Mouse (Mus musculus) hindbrain, embryonic 14.5 days (tissue): ENCODE results near the gene Yif1b. TPM values are rescaled to one million over a fixed set of nuclear protein-coding genes. Genes with fewer than 3 reads are reported as not detected.

Experiments used
- ATAC-seq: fragments of 200-750 bp; cut with Nextera tagmentation; 2 replicates; pipeline ENCODE4 v1.8.0; 2017; ENCODE audit warnings: moderate number of reproducible peaks, mild to moderate bottlenecking, moderate TSS enrichment, moderate library complexity; ENCODE audit not compliant: low FRiP score
- DNase-seq: peaks from one replicate; pipeline ENCODE4 v3.0.0-alpha.2; 2015; ENCODE audit warnings: low spot score
- H3K27ac ChIP-seq: fragments of 300-500 bp; sonication (generic); 2 replicates; pipeline ENCODE4 v1.5.1; 2014; ENCODE audit warnings: mild to moderate bottlenecking, moderate library complexity
- H3K27me3 ChIP-seq: fragments of 300-500 bp; sonication (generic); 2 replicates; pipeline ENCODE4 v1.6.1; 2014; ENCODE audit warnings: mild to moderate bottlenecking, low read length, mixed read lengths; ENCODE audit not compliant: control insufficient read depth, insufficient read depth
- H3K36me3 ChIP-seq: fragments of 300-500 bp; sonication (generic); replicated peaks from 2 replicates; pipeline ENCODE4 v1.6.1; 2014; ENCODE audit not compliant: control insufficient read depth, insufficient read depth
- H3K4me1 ChIP-seq: fragments of 300-500 bp; sonication (generic); replicated peaks from 2 replicates; pipeline ENCODE4 v1.6.1; 2014; ENCODE audit warnings: antibody characterized with exemption, low read length, mixed read lengths; ENCODE audit not compliant: control insufficient read depth, insufficient read depth
- H3K4me2 ChIP-seq: fragments of 300-500 bp; sonication (generic); replicated peaks from 2 replicates; pipeline ENCODE4 v1.6.1; 2014; ENCODE audit warnings: mild to moderate bottlenecking, moderate library complexity
- H3K4me3 ChIP-seq: fragments of 300-500 bp; sonication (generic); replicated peaks from 2 replicates; pipeline ENCODE4 v1.5.1; 2014; ENCODE audit warnings: mild to moderate bottlenecking, low read length
- H3K9ac ChIP-seq: fragments of 300-500 bp; sonication (generic); 2 replicates; pipeline ENCODE4 v1.6.1; 2014
- H3K9me3 ChIP-seq: fragments of 300-500 bp; sonication (generic); 2 replicates; pipeline ENCODE4 v1.6.1; 2016; ENCODE audit warnings: low read length; ENCODE audit not compliant: control insufficient read depth
- WGBS: fragments of 180-500 bp; shearing (Covaris S2); extraction: QIAGEN DNeasy Blood & Tissue Kit; methylation state at CpG from one replicate; pipeline ENCODE4 v1.1.7; 2014; 5-methylcytosine and 5-hydroxymethylcytosine counted together
- polyA plus RNA-seq: library from polyadenylated mRNA; unstranded; fragments of >200 nt; fragmentation: Nextera tagmentation; extraction: Ambion mirVana; gene quantifications from 2 replicates; pipeline ENCODE4 v1.2.1, GENCODE M21; 2014

Gene Yif1b
- polyA plus RNA-seq, 1 experiment from 2014 or later = 96.6 TPM

- WGBS = 57% methylated on average over 2 of the region's 2 CpGs
- DNase-seq (no peak), ATAC-seq (no peak)
- Histone ChIP-seq H3K36me3 (no peaks in the 10 kb centered on the region), H3K4me3 (no peak overlapping the region), H3K9me3 (0 out of 2 replicates have a peak, but pooled peaks cover 3% of the 10 kb centered on the region), H3K4me2 (peak overlapping the region; percentile 53; the same call in 1 of the 2 replicates), H3K27me3 (peaks cover 10% of the 10 kb centered on the region; the same call in 1 of the 2 replicates), H3K4me1 (0 out of 2 replicates have a peak, but pooled peaks cover 7% of the 10 kb centered on the region), H3K9ac (no peak overlapping the region), H3K27ac (no peak overlapping the region)
Observed at GRCm38 (mm10) chr7:29214236-29214635, 23.9 kb upstream of the Yif1b start.

GRCm38 (mm10) chr7:29214846-29215245 lies 23.3 kb upstream of the Yif1b start:
- WGBS = 37% methylated on average over 15 of the region's 15 CpGs
- Histone ChIP-seq H3K4me3 (no peak overlapping the region), H3K9me3 (peaks cover 8% of the 10 kb centered on the region), H3K4me2 (no peak overlapping the region), H3K36me3 (no peaks in the 10 kb centered on the region), H3K27ac (no peak overlapping the region), H3K9ac (no peak overlapping the region), H3K4me1 (0 out of 2 replicates have a peak, but pooled peaks cover 7% of the 10 kb centered on the region), H3K27me3 (peaks cover 10% of the 10 kb centered on the region; the same call in 1 of the 2 replicates)
- DNase-seq (no peak), ATAC-seq (no peak)

GRCm38 (mm10) chr7:29224756-29225394 lies 13.3 kb upstream of the Yif1b start:
- Histone ChIP-seq H3K4me2 (peak overlapping the region; percentile 34; the same call in 1 of the 2 replicates), H3K9ac (peak overlapping the region; percentile 20; the same call in 1 of the 2 replicates), H3K27me3 (no peaks in the 10 kb centered on the region), H3K9me3 (peaks cover 3% of the 10 kb centered on the region; the same call in 1 of the 2 replicates), H3K4me3 (no peak overlapping the region; the same call in 1 of the 2 replicates), H3K4me1 (peaks cover 10% of the 10 kb centered on the region), H3K27ac (no peak overlapping the region), H3K36me3 (no peaks in the 10 kb centered on the region)
- WGBS = 12% methylated on average over 16 of the region's 16 CpGs
- ATAC-seq = 0 out of 2 replicates have a peak, but pooled peaks have one; percentile 65
- DNase-seq = no peak

GRCm38 (mm10) chr7:29225520-29225919 lies 12.6 kb upstream of the Yif1b start:
- ATAC-seq (no peak), DNase-seq (no peak)
- WGBS = 73% methylated on average over 13 of the region's 13 CpGs
- H3K9ac ChIP-seq = no peak overlapping the region
- no peak overlapping the region for H3K4me3 ChIP-seq
- H3K27me3 ChIP-seq = peaks cover 5% of the 10 kb centered on the region
- H3K4me2 ChIP-seq = peak overlapping the region; percentile 34; the same call in 1 of the 2 replicates
- no peak overlapping the region for H3K27ac ChIP-seq
- H3K4me1 ChIP-seq = peaks cover 10% of the 10 kb centered on the region
- H3K36me3 ChIP-seq = no peaks in the 10 kb centered on the region
- no peaks in the 10 kb centered on the region for H3K9me3 ChIP-seq

GRCm38 (mm10) chr7:29228202-29228601 lies 9.9 kb upstream of the Yif1b start:
- H3K4me3 ChIP-seq = no peak overlapping the region
- no peaks in the 10 kb centered on the region for H3K9me3 ChIP-seq
- no peak overlapping the region for H3K9ac ChIP-seq
- H3K4me2 ChIP-seq = no peak overlapping the region
- no peaks in the 10 kb centered on the region for H3K36me3 ChIP-seq
- ATAC-seq (no peak), DNase-seq (no peak)
- peaks cover 16% of the 10 kb centered on the region for H3K4me1 ChIP-seq
- H3K27ac ChIP-seq = no peak overlapping the region
- H3K27me3 ChIP-seq = peaks cover 32% of the 10 kb centered on the region
- 81% methylated on average over 4 of the region's 4 CpGs for WGBS

- Histone ChIP-seq H3K9me3 (no peaks in the 10 kb centered on the region), H3K36me3 (no peaks in the 10 kb centered on the region), H3K27ac (no peak overlapping the region), H3K4me2 (no peak overlapping the region), H3K9ac (no peak overlapping the region), H3K27me3 (peaks cover 40% of the 10 kb centered on the region), H3K4me1 (peaks cover 6% of the 10 kb centered on the region), H3K4me3 (no peak overlapping the region)
- WGBS = 15% methylated on average over 3 of the region's 3 CpGs
- DNase-seq = no peak
- ATAC-seq = no peak
Observed at GRCm38 (mm10) chr7:29230560-29230959, 7.6 kb upstream of the Yif1b start.

GRCm38 (mm10) chr7:29231517-29231916 lies 6.6 kb upstream of the Yif1b start:
- Histone ChIP-seq H3K9ac (no peak overlapping the region), H3K9me3 (no peaks in the 10 kb centered on the region), H3K27me3 (peaks cover 40% of the 10 kb centered on the region), H3K27ac (no peak overlapping the region), H3K36me3 (no peaks in the 10 kb centered on the region), H3K4me1 (peaks cover 6% of the 10 kb centered on the region; the same call in 1 of the 2 replicates), H3K4me2 (peak overlapping the region; percentile 79), H3K4me3 (peak overlapping the region; percentile 39)
- DNase-seq (no peak), ATAC-seq (no peak)
- WGBS = 55% methylated on average over 3 of the region's 3 CpGs

GRCm38 (mm10) chr7:29232247-29233013 lies 5.7 kb upstream of the Yif1b start, which contains the start of gene Kcnk6:
TSS of gene Kcnk6 (minus strand) at chr7:29232515.
- 2% methylated on average over 62 of the region's 62 CpGs for WGBS
- H3K9ac ChIP-seq = peak within 1 kb of the TSS; percentile 54
- peaks cover 40% of the 10 kb centered on the region for H3K27me3 ChIP-seq
- no peaks in the 10 kb centered on the region for H3K9me3 ChIP-seq
- H3K36me3 ChIP-seq = no peaks in the 10 kb centered on the region
- ATAC-seq (no peak; the same call in 1 of the 2 replicates), DNase-seq (no peak)
- H3K4me3 ChIP-seq = peak within 1 kb of the TSS; percentile 39
- H3K4me1 ChIP-seq = peaks cover 6% of the 10 kb centered on the region; the same call in 1 of the 2 replicates
- no peak within 1 kb of the TSS for H3K27ac ChIP-seq
- H3K4me2 ChIP-seq = peak within 1 kb of the TSS; percentile 79

GRCm38 (mm10) chr7:29233745-29234144 lies 4.4 kb upstream of the Yif1b start:
- H3K27ac ChIP-seq = no peak overlapping the region
- H3K9ac ChIP-seq = no peak overlapping the region
- peaks cover 40% of the 10 kb centered on the region for H3K27me3 ChIP-seq
- no peak for ATAC-seq
- DNase-seq = no peak
- H3K4me2 ChIP-seq = no peak overlapping the region
- peaks cover 6% of the 10 kb centered on the region; the same call in 1 of the 2 replicates for H3K4me1 ChIP-seq
- no peak overlapping the region for H3K4me3 ChIP-seq
- WGBS = 76% methylated on average over 6 of the region's 6 CpGs
- no peaks in the 10 kb centered on the region for H3K9me3 ChIP-seq
- no peaks in the 10 kb centered on the region for H3K36me3 ChIP-seq
